Mouse (Mus musculus): ENCODE results near the gene Phactr3. TPM values are rescaled to one million over a fixed set of nuclear protein-coding genes. Genes with fewer than 3 reads are reported as not detected.
"Not testable (repeated sequence)": the region's sequence is repeated elsewhere in the genome, so short reads cannot be mapped to it uniquely, and the experiment has no call there.

Gene Phactr3
- polyA plus RNA-seq, 1 experiment from 2014 or later = 0.70 TPM

- Histone ChIP-seq H3K4me1 (replicated peaks; ENCODE audit: control insufficient read depth, insufficient read depth, low read length) (no peaks in the 10 kb centered on the region), H3K36me3 (ENCODE audit: control insufficient read depth, insufficient read depth, low read length) (no peaks in the 10 kb centered on the region), H3K4me2 (ENCODE audit: low read depth, low read length) (no peak overlapping the region), H3K27me3 (ENCODE audit: control insufficient read depth, insufficient read depth, low read depth, low read length) (no peaks in the 10 kb centered on the region), H3K4me3 (ENCODE audit: low read length) (no peak overlapping the region), H3K27ac (ENCODE audit: low read length) (no peak overlapping the region), H3K9ac (ENCODE audit: low read length) (no peak overlapping the region), H3K9me3 (ENCODE audit: control insufficient read depth, low read length) (no peaks in the 10 kb centered on the region)
- WGBS = 2% methylated on average over 2 of the region's 2 CpGs
- no peak for ATAC-seq (ENCODE audit: low read depth)
Measured at GRCm38 (mm10) chr2:178339044-178339443, 220.3 kb downstream of the Phactr3 start.

- H3K9ac ChIP-seq (ENCODE audit: low read length); H3K9me3 ChIP-seq (ENCODE audit: control insufficient read depth, low read length); H3K4me1 ChIP-seq (replicated peaks; ENCODE audit: control insufficient read depth, insufficient read depth, low read length); H3K27ac ChIP-seq (ENCODE audit: low read length); H3K27me3 ChIP-seq (ENCODE audit: control insufficient read depth, insufficient read depth, low read depth, low read length); H3K4me2 ChIP-seq (ENCODE audit: low read depth, low read length); H3K4me3 ChIP-seq (ENCODE audit: low read length); H3K36me3 ChIP-seq (ENCODE audit: control insufficient read depth, insufficient read depth, low read length); ATAC-seq (ENCODE audit: low read depth): not testable (repeated sequence)
Measured at GRCm38 (mm10) chr2:178342105-178342504, 223.3 kb downstream of the Phactr3 start.

GRCm38 (mm10) chr2:178342597-178342996 is 223.8 kb downstream of the Phactr3 start:
- no peaks in the 10 kb centered on the region for H3K4me1 ChIP-seq (replicated peaks; ENCODE audit: control insufficient read depth, insufficient read depth, low read length)
- H3K9ac ChIP-seq (ENCODE audit: low read length) = no peak overlapping the region
- 69% methylated on average over 4 of the region's 4 CpGs for WGBS
- ATAC-seq (ENCODE audit: low read depth) = no peak
- H3K9me3 ChIP-seq (ENCODE audit: control insufficient read depth, low read length) = no peaks in the 10 kb centered on the region
- H3K27ac ChIP-seq (ENCODE audit: low read length) = no peak overlapping the region
- no peak overlapping the region for H3K4me2 ChIP-seq (ENCODE audit: low read depth, low read length)
- no peaks in the 10 kb centered on the region for H3K36me3 ChIP-seq (ENCODE audit: control insufficient read depth, insufficient read depth, low read length)
- H3K4me3 ChIP-seq (ENCODE audit: low read length) = no peak overlapping the region
- H3K27me3 ChIP-seq (ENCODE audit: control insufficient read depth, insufficient read depth, low read depth, low read length) = no peaks in the 10 kb centered on the region

Other genes starting within 250 kb of the Phactr3 start
- gene Gm14327, start 221.9 kb upstream of the Phactr3 start, polyA plus RNA-seq (2015; fragmentation: Nextera tagmentation; extraction: Ambion mirVana) = 5.2 and 6.0 TPM in 2 replicates
- 0.54 and 0.55 TPM in 2 replicates for gene Zfp972, start 193.4 kb upstream of the Phactr3 start, polyA plus RNA-seq (2015; fragmentation: Nextera tagmentation; extraction: Ambion mirVana)
- gene Gm14326, start 161.7 kb upstream of the Phactr3 start, polyA plus RNA-seq (2015; fragmentation: Nextera tagmentation; extraction: Ambion mirVana) = 19.1 and 20.2 TPM in 2 replicates
- 12.8 and 13.9 TPM in 2 replicates for gene Zfp971, start 95.7 kb upstream of the Phactr3 start, polyA plus RNA-seq (2015; fragmentation: Nextera tagmentation; extraction: Ambion mirVana)
- gene Zfp931, start 40.5 kb upstream of the Phactr3 start, polyA plus RNA-seq (2015; fragmentation: Nextera tagmentation; extraction: Ambion mirVana) = 20.5 and 20.6 TPM in 2 replicates